Mouse (Mus musculus): ENCODE data around the gene Pfdn4. TPM values are rescaled to one million over a fixed set of nuclear protein-coding genes. Genes with fewer than 3 reads are reported as not detected.

Gene Pfdn4
- polyA plus RNA-seq, 1 experiment from 2014 or later: 141 TPM

DNA sequence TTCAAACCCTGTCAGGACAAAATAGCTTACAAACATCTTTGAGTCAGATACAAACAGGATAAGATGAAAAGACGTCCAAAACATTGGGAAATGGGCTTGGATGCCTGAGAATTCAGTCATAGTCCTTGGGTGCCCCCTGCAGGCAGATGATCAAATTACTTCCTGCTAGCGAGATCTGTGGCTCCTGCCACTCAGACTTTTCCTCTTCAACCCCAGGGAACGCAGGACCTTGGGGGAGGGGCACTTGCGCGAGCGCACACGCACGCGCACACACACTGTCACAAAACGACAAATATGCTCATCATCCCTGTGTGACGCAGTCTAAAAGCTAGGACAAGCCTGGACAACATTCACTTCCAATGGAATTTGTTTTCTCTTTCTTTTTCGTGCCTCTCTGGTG, 12.6 kb downstream of the Pfdn4 start:
- ATAC-seq (ENCODE audit: low FRiP score): no peak; the same call in 1 of the 2 replicates
- H3K9ac ChIP-seq (ENCODE audit: low read depth, low read length): no peak overlapping the region
- no peaks in the 10 kb centered on the region for H3K36me3 ChIP-seq (ENCODE audit: control insufficient read depth, insufficient read depth, low read length)
- H3K27me3 ChIP-seq (ENCODE audit: control insufficient read depth, insufficient read depth, low read length): no peaks in the 10 kb centered on the region
- DNase-seq (ENCODE audit: low spot score): peak; percentile 96
- peak overlapping the region; percentile 49 for H3K4me2 ChIP-seq (replicated peaks; ENCODE audit: low read depth, low read length)
- no peaks in the 10 kb centered on the region for H3K9me3 ChIP-seq (ENCODE audit: control insufficient read depth, low read length)
- H3K4me3 ChIP-seq (ENCODE audit: low read depth, low read length): 0 out of 2 replicates have a peak overlapping the region, but pooled peaks have one; percentile 17
- H3K4me1 ChIP-seq (replicated peaks; ENCODE audit: control insufficient read depth, insufficient read depth, low read length): no peaks in the 10 kb centered on the region; the same call in 1 of the 2 replicates
- H3K27ac ChIP-seq (ENCODE audit: low read depth, low read length): no peak overlapping the region
- WGBS: 6% methylated on average over 12 of the region's 12 CpGs

DNA sequence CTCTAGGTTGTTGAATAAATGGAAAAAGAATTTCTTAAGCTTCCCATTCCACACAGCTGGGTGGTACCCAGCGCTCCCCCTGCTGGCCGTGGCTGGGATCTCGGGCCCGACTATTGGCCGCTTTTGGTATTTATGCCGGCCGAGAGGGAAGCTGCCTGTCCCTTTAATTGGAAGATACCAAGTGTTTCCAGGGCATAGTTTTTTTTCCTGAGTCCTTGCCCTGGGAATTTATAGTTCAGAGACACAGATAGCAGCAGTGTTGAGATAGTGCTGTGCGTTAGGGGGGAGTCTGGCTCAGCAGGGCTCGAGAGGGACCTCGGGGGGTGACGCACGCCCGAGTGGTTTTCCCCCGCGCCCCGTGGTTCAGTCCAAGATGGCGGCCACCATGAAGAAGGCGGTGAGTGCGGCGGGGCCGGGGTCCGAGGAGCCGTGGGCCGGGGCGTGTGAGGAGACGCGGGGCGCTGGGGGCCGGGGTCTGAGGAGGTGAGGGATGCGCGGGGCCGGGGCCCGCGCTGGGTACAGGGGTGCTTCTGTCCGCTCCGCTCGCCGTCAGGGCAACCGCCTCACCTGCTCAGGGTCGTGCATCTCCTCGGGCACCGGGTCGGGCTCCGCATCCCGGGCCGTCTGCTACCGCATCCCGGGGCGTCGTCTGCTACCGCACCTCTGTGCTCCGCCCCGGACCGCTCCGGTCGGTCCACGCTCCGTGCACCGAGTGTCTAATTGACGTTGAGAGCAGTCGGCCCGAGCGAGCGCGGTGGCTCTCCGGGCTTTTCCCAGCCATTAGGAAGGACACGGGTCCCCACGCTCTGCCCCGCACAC, 15.1 kb downstream of the Pfdn4 start:
- no peaks in the 10 kb centered on the region for H3K9me3 ChIP-seq (ENCODE audit: control insufficient read depth, low read length)
- no peaks in the 10 kb centered on the region for H3K27me3 ChIP-seq (ENCODE audit: control insufficient read depth, insufficient read depth, low read length)
- peak overlapping the region; percentile 99 for H3K4me3 ChIP-seq (ENCODE audit: low read depth, low read length)
- ATAC-seq (ENCODE audit: low FRiP score): peak; percentile 79
- no peaks in the 10 kb centered on the region; the same call in 1 of the 2 replicates for H3K4me1 ChIP-seq (replicated peaks; ENCODE audit: control insufficient read depth, insufficient read depth, low read length)
- H3K4me2 ChIP-seq (replicated peaks; ENCODE audit: low read depth, low read length): peak overlapping the region; percentile 75
- H3K36me3 ChIP-seq (ENCODE audit: control insufficient read depth, insufficient read depth, low read length): no peaks in the 10 kb centered on the region
- peak overlapping the region; percentile 69 for H3K27ac ChIP-seq (ENCODE audit: low read depth, low read length)
- DNase-seq (ENCODE audit: low spot score): peak; percentile 96
- peak overlapping the region; percentile 98 for H3K9ac ChIP-seq (ENCODE audit: low read depth, low read length)
- WGBS: under 1% methylated on average over 66 of the region's 69 CpGs

DNA sequence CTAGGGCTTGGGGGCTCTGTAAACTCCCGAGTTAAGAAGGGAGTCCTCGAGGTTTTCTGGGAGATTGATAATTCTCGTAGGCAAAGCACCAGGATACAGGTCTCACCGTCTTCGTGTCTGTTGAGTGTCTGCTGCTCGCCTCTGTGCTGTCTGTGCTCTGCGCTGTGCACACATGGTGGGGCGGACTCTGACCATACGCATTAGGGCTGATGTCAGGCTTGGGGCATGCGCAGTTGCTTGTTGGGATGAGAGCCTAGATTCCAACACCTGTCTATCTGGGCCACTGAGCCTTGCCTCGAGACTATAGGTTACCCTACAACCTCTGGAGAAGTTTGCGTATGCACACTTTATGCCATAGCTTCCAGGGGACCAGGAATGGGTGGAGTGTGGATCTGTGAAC, 17.5 kb downstream of the Pfdn4 start:
- Histone ChIP-seq H3K4me2 (replicated peaks; ENCODE audit: low read depth, low read length) (no peak overlapping the region), H3K27me3 (ENCODE audit: control insufficient read depth, insufficient read depth, low read length) (no peaks in the 10 kb centered on the region), H3K4me3 (ENCODE audit: low read depth, low read length) (no peak overlapping the region), H3K27ac (ENCODE audit: low read depth, low read length) (no peak overlapping the region), H3K9me3 (ENCODE audit: control insufficient read depth, low read length) (no peaks in the 10 kb centered on the region), H3K9ac (ENCODE audit: low read depth, low read length) (no peak overlapping the region), H3K4me1 (replicated peaks; ENCODE audit: control insufficient read depth, insufficient read depth, low read length) (no peaks in the 10 kb centered on the region; the same call in 1 of the 2 replicates), H3K36me3 (ENCODE audit: control insufficient read depth, insufficient read depth, low read length) (0 out of 2 replicates have a peak, but pooled peaks cover 3% of the 10 kb centered on the region)
- DNase-seq (ENCODE audit: low spot score) (no peak), ATAC-seq (ENCODE audit: low FRiP score) (no peak)
- WGBS: 90% methylated on average over 12 of the region's 12 CpGs

DNA sequence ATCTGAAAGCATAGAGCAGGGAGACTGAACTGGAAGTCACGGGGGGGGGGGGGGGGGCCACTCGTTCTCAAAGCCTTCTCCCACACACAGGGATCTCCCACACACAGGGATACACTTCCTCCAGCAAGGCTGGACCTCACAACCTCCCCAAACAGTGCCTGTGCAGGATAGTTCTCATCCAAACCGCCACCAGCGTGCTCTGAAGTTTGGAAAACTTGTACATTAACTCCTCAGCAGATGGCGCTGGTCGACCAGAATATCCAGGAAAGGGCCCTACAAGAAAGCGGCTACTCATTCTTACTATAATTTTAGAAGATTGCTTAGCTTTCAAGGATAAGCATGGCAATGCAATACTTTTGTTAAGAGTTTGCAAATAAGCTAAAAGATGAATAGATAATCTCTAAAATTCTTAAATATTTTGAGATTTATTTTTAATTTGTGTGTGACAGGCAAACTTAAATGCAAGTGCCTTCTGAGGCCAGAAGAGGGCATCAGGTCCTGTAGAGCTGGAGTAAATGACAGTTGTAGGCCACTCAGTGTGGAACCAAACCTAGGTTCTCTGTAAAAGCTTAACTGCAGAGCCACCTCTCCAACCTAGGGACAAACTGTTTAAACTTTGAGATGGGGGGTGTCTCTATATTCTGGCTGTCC, 24.2 kb downstream of the Pfdn4 start:
- WGBS: 12% methylated on average over 7 of the region's 7 CpGs
- peak; percentile 81 for DNase-seq (ENCODE audit: low spot score)
- no peak overlapping the region for H3K27ac ChIP-seq (ENCODE audit: low read depth, low read length)
- no peak overlapping the region for H3K4me3 ChIP-seq (ENCODE audit: low read depth, low read length)
- no peaks in the 10 kb centered on the region for H3K4me1 ChIP-seq (replicated peaks; ENCODE audit: control insufficient read depth, insufficient read depth, low read length)
- H3K9me3 ChIP-seq (ENCODE audit: control insufficient read depth, low read length): no peaks in the 10 kb centered on the region
- peak; percentile 69 for ATAC-seq (ENCODE audit: low FRiP score)
- no peaks in the 10 kb centered on the region for H3K27me3 ChIP-seq (ENCODE audit: control insufficient read depth, insufficient read depth, low read length)
- no peak overlapping the region for H3K4me2 ChIP-seq (replicated peaks; ENCODE audit: low read depth, low read length)
- 0 out of 2 replicates have a peak, but pooled peaks cover 3% of the 10 kb centered on the region for H3K36me3 ChIP-seq (ENCODE audit: control insufficient read depth, insufficient read depth, low read length)
- H3K9ac ChIP-seq (ENCODE audit: low read depth, low read length): no peak overlapping the region

DNA sequence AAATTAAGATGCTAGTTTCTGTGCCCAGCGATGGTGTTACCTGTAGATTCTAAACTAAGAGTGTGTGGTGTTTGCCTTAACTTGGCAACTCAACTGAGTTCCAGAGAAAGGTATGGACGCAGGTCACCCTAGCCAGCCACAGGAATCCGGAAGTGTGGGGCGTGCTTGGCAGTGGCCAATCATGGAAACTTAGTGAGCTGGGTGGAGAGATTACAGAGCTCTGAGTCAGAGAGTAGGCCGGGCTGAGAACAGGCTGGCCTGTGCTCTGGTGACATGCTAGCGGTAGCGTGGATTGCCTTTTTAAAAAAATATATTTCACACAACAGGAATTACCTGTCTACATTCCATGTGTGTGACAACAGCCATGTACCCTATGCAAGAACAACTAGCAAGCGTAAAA, 30.3 kb downstream of the Pfdn4 start:
- DNase-seq (ENCODE audit: low spot score) (no peak), ATAC-seq (ENCODE audit: low FRiP score) (no peak)
- no peak overlapping the region for H3K27ac ChIP-seq (ENCODE audit: low read depth, low read length)
- no peaks in the 10 kb centered on the region for H3K36me3 ChIP-seq (ENCODE audit: control insufficient read depth, insufficient read depth, low read length)
- H3K4me1 ChIP-seq (replicated peaks; ENCODE audit: control insufficient read depth, insufficient read depth, low read length): no peaks in the 10 kb centered on the region
- no peaks in the 10 kb centered on the region for H3K9me3 ChIP-seq (ENCODE audit: control insufficient read depth, low read length)
- no peak overlapping the region for H3K4me2 ChIP-seq (replicated peaks; ENCODE audit: low read depth, low read length)
- no peak overlapping the region for H3K9ac ChIP-seq (ENCODE audit: low read depth, low read length)
- H3K27me3 ChIP-seq (ENCODE audit: control insufficient read depth, insufficient read depth, low read length): no peaks in the 10 kb centered on the region
- no peak overlapping the region for H3K4me3 ChIP-seq (ENCODE audit: low read depth, low read length)
- 94% methylated on average over 8 of the region's 8 CpGs for WGBS

DNA sequence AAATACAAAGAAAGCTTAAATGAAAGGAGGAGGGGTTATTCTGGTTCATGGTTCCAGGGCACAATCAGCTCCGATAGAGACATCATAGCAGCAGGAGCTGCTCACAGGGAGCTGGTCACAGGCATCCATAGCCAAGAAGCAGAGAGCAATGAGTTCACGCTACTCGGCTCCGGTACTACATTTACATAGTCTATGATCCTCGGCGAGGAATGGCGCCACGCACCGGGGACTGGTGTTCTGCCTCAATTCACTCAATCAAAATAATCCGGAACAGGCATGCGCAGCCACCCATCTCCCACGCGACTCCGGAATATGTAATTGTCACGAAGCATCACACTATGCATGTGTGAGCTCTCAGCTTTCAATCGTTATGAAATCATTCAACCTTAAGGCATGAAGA, 31.8 kb downstream of the Pfdn4 start:
- H3K27me3 ChIP-seq (ENCODE audit: control insufficient read depth, insufficient read depth, low read length): no peaks in the 10 kb centered on the region
- no peak for DNase-seq (ENCODE audit: low spot score)
- 94% methylated on average over 16 of the region's 16 CpGs for WGBS
- H3K36me3 ChIP-seq (ENCODE audit: control insufficient read depth, insufficient read depth, low read length): no peaks in the 10 kb centered on the region
- no peak overlapping the region for H3K4me2 ChIP-seq (replicated peaks; ENCODE audit: low read depth, low read length)
- H3K9me3 ChIP-seq (ENCODE audit: control insufficient read depth, low read length): no peaks in the 10 kb centered on the region
- H3K27ac ChIP-seq (ENCODE audit: low read depth, low read length): no peak overlapping the region
- ATAC-seq (ENCODE audit: low FRiP score): no peak
- H3K4me3 ChIP-seq (ENCODE audit: low read depth, low read length): no peak overlapping the region
- H3K4me1 ChIP-seq (replicated peaks; ENCODE audit: control insufficient read depth, insufficient read depth, low read length): no peaks in the 10 kb centered on the region
- H3K9ac ChIP-seq (ENCODE audit: low read depth, low read length): no peak overlapping the region

DNA sequence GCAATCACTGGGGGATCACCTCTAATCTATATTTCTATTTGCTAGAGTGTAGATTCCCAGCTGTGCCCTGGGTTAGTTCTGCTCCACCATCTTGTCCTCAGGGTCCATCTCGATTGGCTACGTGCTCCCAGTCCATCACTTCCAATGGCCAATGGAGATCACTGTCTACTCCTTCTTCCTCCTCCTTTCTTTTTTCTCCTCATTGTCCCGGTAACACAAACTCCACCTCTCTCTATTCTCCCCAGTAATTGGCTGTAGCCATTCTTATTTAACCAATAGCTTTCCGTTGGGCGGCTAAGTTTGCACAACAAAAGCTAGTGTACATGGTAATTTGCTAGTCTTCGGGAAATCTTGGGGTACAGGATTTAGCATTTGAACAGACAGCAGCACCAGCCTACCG, 33.5 kb downstream of the Pfdn4 start:
- Histone ChIP-seq H3K36me3 (ENCODE audit: control insufficient read depth, insufficient read depth, low read length) (no peaks in the 10 kb centered on the region), H3K27me3 (ENCODE audit: control insufficient read depth, insufficient read depth, low read length) (no peaks in the 10 kb centered on the region), H3K27ac (ENCODE audit: low read depth, low read length) (no peak overlapping the region), H3K9me3 (ENCODE audit: control insufficient read depth, low read length) (no peaks in the 10 kb centered on the region), H3K4me2 (replicated peaks; ENCODE audit: low read depth, low read length) (no peak overlapping the region), H3K9ac (ENCODE audit: low read depth, low read length) (no peak overlapping the region), H3K4me3 (ENCODE audit: low read depth, low read length) (no peak overlapping the region), H3K4me1 (replicated peaks; ENCODE audit: control insufficient read depth, insufficient read depth, low read length) (no peaks in the 10 kb centered on the region)
- DNase-seq (ENCODE audit: low spot score) (no peak), ATAC-seq (ENCODE audit: low FRiP score) (no peak)
- WGBS: 93% methylated on average over 7 of the region's 7 CpGs

DNA sequence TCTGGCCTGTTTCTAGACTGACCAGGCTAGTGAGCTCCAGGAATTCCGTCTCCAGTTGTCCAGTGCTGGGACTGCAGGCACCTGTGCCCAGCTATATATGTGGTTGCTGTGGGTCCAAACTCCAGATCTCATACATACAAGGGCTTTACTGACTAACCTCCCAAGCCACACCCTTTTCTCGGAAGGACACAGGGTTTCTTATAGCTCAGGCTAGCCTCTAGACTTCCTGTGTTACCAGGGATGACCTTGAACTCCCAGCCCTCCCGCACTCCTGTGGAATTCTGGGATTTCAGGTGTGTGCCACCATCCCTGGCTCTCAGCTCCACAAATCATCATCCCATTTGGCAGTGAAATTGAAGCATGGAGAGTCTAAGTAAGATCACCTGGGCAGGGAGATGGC, 34.0 kb downstream of the Pfdn4 start:
- no peak overlapping the region for H3K4me3 ChIP-seq (ENCODE audit: low read depth, low read length)
- H3K36me3 ChIP-seq (ENCODE audit: control insufficient read depth, insufficient read depth, low read length): no peaks in the 10 kb centered on the region
- H3K4me1 ChIP-seq (replicated peaks; ENCODE audit: control insufficient read depth, insufficient read depth, low read length): no peaks in the 10 kb centered on the region
- ATAC-seq (ENCODE audit: low FRiP score) (no peak), DNase-seq (ENCODE audit: low spot score) (no peak)
- H3K9ac ChIP-seq (ENCODE audit: low read depth, low read length): no peak overlapping the region
- H3K27me3 ChIP-seq (ENCODE audit: control insufficient read depth, insufficient read depth, low read length): no peaks in the 10 kb centered on the region
- no peaks in the 10 kb centered on the region for H3K9me3 ChIP-seq (ENCODE audit: control insufficient read depth, low read length)
- no peak overlapping the region for H3K4me2 ChIP-seq (replicated peaks; ENCODE audit: low read depth, low read length)
- H3K27ac ChIP-seq (ENCODE audit: low read depth, low read length): no peak overlapping the region
- WGBS: 89% methylated on average over 3 of the region's 3 CpGs
